Mouse (Mus musculus): ENCODE results near the gene Kpna1.
"Not testable (repeated sequence)": the region's sequence is repeated elsewhere in the genome, so short reads cannot be mapped to it uniquely, and the experiment has no call there.

Kpna1 gene

DNA sequence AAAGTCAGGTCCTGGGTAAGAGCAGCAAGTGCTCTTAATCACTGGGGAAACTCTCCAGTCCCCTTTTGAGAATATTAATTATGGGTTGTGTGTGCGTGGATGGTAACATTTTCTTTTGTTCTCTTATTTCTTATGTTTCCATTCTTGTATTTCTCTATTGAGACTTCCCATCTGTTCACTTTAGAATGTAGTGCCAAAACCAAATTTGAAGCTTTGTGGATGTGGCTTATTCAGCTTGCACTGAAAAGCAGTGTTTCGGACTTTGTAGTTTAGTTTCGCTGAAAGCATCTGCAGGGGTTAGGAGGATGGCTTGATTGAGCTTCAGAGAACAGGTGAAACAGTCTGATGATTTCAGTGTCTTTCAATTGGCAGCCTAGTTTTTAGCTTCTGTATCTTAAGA, 14.8 kb downstream of the Kpna1 start:
- no peak for DNase-seq

DNA sequence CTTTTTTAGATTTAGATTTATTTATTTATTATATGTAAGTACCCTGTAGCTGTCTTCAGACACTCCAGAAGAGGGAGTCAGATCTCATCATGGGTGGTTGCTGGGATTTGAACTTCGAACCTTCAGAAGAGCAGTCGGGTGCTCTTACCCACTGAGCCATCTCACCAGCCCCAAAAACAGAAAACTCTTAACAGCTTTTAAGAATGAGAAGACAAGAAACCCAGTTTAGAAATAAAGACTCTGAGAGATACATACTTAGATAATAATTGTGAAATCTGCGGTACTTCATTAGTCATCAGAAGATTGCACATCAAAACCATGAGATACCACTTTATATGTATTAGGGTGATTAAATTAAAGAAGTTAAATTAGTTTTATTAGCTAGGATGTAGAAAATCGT, 20.3 kb downstream of the Kpna1 start:
- not testable (repeated sequence) for DNase-seq

DNA sequence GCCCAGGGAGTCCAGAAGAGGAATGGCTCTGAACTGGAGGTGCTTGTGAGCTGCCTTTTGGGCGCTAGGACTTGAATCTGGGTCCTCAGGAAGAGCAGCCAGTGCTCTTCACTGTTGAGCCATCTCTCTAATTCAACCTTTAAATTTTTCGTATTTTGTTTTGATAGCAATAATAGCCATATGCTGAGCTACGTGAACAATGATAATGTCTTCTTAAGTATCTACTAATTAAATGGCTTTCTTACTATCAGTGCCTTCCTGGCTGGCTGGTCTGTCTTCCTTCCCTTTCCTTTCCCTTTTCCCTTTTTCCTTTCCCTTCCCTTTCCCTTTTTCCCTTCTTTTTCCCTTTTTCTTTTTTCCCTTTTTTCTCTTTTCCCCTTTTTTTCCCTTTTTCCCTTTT, 29.8 kb downstream of the Kpna1 start:
- DNase-seq: no peak

DNA sequence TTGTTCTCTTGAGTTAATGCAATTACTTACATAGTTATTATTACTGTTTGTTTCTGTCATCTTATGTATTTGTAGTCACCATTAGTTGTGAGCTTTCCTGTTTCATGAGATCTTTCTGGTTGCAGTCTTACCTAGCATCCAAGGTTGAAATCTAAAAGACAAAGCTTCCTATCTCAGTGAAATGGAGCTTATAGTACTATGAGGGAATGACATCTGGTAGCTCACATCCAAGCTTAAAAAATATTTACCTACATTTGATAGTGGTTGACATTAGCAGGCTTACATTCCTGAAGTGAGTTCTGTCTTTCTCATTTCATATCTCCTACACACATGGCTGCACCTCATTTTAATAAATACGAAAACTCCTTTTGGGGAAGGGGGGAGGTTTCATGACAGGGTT, 37.8 kb downstream of the Kpna1 start:
- DNase-seq: no peak

DNA sequence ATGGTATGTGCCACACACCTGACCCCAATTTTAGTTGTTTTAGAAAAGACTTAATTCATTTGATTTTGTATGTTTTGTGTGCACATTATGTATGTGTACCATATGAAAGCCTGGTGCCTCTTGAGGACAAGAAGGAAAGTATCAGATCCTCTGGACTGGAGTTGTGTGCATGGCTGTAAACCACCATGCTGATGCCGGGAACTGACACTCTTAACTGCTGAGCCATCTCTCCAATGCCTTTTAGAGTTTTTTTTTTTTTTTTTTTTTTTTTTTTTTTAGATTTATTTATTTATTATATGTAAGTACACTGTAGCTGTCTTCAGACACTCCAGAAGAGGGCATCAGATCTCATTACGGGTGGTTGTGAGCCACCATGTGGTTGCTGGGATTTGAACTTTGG, 49.6 kb downstream of the Kpna1 start:
- not testable (repeated sequence) for DNase-seq

DNA sequence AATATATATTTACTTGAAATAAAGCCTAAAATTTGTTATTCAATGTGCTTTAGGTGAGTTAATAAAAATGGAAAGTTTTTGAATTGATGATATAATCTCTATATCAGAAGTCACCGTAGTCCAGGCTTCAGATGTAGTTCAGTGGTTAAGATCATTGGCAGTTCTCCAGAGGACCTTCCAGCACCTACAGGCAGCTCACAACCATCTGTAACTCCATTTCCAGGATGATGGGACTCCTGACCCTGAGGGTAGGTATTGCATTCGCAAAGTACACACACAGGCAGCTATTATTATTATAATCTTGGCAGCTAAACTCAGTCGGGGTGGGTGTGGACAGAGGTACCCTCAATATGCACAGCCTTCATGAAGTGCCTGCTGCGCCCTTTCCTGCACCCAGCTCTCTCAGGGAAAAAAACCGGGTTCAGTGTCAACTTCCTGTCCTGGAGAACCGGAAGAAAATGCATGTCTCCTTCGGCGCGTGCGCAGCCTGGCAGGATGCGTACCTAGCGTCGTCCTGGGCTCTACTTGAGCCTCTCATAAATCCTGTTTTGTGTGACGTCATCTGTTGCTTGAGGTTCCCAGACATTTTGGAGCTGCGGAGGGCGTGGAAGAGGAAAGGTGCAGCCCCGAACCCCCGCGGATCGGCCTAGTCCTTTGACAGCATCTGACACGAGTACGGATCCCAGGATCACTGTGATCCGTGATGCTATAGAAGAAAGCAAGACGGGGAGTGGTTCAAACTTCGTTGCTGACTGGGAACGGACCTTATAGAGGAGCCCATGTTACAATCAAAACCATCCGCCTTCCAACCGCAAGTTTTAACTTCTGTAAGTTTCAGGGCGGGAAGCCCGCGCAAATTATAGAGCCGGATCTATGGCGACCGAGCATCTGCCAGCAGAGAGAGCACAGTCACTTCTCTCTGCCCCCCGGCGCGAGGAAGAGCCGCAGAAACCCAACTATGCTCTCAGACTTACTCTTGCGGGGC, 62.4 kb downstream of the Kpna1 start, which contains the start of gene Wdr5b:
Gene Wdr5b (plus strand): TSS at position 551 of the 985 bp plus-strand sequence.
- peak; percentile 99 for DNase-seq

DNA sequence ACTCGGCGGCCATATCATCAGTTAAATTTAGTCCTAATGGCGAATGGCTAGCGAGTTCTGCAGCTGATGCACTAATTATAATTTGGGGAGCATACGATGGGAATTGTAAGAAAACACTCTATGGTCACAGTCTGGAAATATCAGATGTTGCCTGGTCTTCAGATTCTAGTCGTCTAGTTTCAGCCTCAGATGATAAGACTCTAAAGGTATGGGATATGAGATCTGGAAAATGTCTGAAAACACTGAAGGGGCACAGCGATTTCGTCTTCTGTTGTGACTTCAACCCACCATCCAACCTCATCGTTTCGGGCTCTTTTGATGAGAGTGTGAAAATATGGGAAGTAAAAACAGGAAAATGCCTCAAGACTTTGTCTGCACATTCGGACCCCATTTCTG, 63.1 kb downstream of the Kpna1 start:
- no peak for DNase-seq

DNA sequence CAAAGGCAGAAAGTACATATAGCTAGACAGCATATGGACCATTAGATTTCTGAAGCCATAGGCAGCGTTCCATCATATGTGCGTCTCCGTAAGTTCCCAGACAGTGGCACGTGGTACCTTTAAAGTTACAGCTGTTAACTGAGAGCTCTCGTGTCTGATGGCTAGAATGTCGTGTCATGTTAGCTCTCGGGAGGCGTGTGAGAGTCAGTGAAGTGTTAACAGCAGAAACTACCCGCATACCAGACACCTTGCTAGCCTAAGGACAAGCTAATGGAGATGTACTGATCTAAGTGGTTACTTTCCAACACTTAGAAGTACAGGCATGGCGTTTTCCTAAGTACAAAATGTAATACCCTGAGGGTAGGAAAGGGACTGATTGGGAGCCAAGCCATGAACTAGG, 64.5 kb downstream of the Kpna1 start:
- DNase-seq: no peak

DNA sequence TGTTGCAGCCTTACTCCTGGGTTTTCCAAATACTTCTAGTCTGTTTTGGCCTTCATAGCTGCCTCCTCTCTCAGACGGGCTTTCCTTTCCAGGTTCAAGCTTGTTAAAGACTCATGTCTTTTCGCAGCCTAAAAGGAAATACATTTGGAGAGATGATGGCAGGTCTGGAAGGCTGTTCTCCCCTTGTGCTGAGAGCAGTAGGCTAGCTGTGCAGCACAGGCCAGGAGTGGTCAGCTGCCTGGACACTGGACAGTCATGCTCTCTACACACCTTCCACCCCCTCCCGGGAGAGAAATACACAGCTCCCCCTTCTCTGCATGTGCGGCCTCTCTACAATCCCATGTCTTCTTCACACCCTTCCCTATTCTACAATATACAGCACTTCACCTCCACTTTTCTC, 65.4 kb downstream of the Kpna1 start:
- DNase-seq: no peak

DNA sequence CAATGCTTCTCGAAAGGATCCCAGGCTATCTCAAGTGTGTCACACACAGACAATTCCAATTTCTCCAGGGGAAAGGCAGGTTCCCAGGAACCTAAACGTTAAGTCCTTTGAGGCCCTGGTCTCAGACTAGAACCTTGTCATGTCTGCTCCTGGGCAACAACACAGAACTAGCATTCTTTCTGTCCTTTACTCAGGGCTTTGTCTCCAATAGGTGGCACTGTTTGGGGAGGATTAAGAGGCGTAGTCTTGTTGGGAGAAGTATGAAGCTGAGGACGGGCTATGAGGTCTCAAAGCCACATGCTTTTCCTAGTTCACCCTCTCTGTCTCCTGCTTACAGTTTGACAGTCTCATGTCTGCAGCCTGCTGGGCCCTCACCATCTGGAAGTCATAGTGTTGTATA, 69.0 kb downstream of the Kpna1 start:
- DNase-seq: no peak

DNA sequence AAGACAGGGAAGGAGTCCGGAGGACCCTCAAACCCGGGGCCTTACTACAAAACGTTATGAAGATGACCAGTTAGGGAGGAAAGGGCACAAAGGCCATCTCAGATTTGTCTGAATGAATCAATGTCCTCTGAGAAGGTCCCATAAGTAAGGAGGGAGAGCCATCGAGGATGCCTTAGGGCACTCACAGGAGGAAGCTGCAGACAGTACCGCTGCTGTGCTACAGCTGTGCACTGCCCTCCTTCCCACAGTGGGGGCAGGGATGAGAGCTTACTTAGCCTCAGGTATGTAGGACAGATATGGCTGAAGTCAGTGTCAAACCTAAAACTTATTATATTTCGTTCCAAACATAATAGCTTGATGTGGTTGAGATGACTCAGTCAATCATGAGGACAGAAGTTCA, 72.9 kb downstream of the Kpna1 start:
- DNase-seq: no peak

DNA sequence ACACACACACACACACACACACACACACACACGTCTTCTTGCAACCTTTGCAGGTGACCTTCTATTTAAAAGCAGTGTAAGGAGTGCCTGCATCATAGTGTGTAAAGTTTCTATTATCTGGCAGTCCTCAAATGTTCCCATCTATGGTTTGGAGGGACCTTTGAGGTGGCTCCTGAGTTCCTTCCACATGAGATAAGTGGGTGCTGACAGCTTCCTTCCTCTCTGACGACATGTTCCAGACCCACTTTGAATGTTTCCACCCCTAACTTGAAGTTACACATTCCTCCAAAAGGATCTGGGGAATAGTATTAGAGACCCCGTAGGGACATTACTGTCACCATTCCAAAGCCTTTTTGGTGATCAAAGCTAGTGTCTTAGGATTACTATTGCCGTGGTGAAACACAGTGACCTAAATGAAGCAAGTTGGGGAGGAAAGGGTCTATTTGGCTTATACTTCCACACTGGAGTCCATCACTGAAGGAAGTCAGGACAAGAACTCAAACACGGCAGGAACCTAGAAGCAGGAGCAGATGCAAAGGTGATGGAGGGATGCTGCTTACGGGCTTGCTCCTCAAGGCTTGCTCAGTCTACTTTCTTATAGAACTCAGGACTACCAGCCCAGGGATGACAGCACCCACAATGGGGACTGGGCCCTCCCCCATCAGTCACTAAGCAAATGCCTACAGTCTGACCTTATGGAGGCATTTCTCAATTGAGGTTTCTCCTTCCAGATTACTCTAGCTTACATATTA, 75.2 kb downstream of the Kpna1 start:
- DNase-seq: no peak

DNA sequence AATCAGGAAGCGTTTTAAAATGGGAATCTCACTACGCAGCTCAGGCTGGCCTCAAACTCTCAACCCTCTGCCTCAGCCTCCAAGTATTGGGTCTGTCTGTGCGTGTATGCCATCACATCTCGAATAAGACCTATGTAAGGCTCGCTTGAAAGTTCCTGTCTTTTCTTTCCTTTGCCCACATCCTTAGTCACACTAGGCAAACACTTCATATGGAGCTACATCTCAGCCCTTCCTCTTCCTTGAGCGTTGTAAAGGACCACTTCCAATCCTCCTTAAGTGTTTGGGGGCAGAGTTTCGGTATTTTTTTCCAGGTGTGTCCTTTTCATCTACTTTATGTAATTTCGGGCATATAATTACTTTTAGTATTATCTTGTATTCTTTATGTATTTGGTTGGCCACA, 76.4 kb downstream of the Kpna1 start:
- DNase-seq: no peak

DNA sequence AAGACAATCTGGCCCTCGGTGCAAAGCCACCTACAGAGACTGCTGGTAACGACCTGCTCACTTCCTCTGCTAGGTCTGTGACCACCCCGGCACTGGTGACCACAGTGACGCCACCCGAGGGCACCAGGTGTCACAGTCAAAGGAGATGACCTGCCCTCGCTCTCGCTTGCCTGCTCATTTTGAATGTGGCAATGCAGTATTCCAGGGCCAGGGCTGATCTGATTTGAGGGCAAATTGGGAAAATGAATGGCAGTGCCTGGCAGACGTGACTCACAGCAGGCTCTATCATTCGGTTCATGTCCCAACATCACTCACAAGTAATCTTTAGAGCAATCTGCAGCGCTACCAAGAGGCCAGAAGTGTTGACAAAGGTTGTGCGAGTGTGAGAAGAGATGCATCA, 77.9 kb downstream of the Kpna1 start:
- DNase-seq: no peak

DNA sequence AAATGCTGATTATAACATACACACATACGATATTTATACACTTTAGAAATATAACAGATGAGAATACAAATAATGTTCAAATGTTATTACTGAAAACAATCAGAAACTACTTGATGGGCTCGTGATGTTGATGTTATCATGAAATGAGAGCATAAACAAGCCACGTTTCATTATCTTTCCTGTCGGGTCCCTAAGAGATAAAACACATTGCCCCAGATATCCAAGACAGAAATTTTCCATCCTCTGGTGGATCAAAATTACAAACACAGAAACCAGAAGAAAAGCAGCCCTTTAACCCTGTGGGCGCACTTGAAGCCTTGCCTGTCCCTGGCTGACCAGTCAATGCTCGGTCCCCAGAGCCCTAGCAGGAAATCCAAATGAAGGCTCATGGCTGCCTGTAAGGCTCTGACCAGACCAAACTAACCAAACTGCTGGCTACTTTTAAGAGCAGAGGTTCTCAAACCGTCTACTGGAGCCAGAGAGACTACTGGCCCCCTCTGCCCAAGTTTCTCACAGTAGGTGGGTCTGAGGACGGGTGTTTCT, 79.5 kb downstream of the Kpna1 start:
- DNase-seq: no peak

DNA sequence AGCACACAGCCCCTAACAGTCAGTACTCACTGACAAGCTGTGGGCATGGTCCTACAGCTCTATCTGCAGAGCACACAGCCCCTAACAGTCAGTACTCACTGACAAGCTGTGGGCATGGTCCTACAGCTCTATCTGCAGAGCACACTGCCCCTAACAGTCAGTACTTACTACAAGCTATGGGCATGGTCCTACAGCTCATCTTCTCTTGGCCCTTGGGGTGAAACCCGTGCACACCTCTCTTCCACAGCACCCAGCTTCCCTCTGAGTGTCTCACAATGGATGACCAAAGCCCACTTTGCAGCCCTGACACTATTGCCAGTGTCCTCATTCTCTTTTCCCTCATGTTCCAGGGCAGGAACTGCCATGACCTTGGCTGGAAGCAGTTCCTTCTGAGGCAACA, 84.0 kb downstream of the Kpna1 start:
- not testable (repeated sequence) for DNase-seq

DNA sequence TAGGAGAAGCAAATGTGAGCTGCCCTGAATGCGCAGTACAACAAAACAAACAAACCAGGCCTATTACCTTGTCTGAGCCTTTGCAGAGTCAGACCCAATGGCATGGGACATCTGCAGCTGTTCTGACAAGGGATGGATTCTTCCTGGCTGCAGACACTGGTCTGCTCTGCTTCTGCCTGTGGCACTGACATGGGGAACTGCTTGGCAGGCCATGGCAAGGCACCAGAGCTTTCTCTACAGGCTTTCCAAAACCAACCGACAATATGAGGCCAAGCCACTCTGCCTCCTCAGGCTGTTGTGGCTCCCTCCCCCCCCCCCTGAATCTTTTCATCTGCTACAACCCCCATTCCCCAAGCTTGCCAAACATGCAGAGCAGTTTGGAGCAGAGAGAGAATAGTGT, 84.8 kb downstream of the Kpna1 start:
- no peak for DNase-seq

DNA sequence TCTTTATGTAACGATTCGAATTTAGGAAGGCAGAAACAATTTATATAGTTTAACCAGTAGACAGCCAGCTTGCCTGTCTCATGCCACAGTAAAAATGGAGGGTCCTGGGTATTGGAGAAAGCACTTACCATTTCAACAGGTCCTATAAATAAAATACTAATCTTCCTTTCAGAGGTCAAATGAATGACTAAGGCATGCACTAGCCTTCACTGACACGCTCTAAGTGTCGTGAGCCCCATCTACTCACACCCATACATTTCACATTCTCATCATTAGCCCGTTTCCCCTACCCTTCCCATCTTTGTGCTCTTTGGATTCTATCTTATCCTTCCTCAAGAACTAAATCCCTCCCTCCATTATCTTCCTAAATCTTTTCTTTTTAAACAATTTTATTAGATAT, 86.4 kb downstream of the Kpna1 start:
- DNase-seq: no peak

DNA sequence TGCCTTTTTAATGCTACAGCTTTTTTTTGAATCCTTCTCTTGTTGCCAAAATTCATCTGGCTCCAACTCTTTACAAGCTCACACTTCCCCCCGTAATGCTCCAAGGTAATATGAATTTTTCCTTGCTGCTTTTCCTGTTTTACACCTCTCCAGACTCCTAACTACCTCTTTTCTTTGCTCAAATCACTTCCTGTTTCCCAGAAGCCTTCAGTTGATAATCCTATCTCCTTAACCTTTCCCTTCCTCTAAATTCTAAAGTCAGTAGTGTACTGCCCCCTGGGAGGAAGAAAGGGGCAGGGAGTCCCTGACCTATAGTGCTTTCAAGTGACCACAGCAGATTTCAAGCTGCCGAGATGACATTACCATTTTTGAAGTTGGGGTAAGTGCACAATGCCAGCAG, 89.1 kb downstream of the Kpna1 start:
- DNase-seq: no peak

DNA sequence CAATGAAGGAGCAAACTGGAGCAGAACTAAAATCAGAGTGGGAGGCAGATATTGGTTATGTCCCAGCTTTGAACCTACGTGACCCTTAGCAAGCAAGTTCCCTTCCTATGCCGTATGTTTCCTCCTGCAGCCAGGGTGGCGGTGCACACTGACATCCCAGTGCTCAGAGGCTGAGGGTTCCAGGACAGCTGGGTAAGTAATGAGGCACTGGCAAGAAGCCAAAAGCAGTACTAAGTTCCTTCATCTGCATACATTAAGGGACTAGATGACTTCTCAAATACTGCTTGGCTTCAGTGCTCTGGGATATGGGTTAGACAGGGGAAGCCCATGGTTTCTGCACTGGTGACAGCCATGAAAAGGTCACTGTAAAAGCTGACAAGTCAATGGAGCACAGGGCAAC, 89.8 kb downstream of the Kpna1 start:
- DNase-seq: no peak

DNA sequence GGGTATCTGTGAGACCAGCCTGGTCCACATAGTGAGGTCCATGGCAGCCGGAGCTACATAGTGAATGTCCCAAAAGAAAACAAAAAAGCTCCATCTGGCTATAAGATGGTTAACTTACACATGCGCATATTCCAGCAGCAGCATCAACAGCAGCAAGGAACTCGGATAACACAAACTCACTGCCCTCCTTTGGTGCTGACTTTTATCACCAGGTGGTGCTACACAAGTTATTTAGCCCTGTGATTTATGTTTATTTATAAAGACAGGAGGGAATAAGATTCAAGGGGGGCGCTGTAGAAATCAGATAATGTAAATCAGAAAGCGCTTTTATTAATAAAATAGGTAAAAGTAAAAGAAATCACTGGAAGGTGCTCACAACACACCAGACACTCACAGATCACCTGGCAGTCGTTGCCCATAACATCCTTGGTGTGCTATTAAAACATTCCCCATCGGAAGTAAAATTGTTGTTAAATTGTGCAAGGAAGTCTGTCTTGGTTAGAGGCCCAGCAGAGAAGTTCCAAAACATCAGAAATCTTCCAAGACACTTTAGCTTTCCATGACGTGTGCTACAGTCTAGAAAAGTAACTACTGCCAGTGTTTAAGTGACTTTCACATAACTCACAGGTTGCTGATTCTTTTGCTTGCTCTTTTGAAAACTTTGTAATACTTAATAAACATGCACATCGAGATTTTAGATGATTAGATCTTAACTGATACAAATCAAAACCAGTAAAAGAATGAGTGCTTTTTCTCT, 91.4 kb downstream of the Kpna1 start:
- DNase-seq: peak; percentile 35

DNA sequence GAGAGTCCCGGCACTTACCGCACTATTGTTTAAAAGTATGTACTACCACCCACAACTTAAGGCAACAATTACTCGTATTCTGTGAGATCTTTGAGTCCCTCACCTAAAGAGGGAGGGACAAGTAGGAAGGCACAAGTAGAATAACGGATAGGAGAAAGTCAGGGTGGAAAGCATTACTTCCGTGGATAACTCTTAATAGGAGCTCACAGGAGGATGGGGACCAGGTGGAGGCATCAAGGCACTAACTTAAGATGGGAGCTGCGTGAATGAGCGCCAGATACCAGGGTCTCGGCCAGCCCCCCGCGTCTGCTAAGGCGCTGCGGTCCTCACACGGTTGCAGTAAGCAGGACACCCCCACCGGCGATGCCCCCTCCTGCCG, 92.5 kb downstream of the Kpna1 start:
- DNase-seq: no peak
